Mouse (Mus musculus) heart, embryonic 16.5 days (tissue): ENCODE measurements at regions not wholly inside any gene's neighbourhood (a gene's known extent, or its start where the extent isn't known, plus 50 kb on each side); places are given as distances from the start of the nearest gene placed in this dataset.

Source experiments
- ATAC-seq: fragments of 200-750 bp; cut with Nextera tagmentation; replicated peaks from 2 replicates; pipeline ENCODE4 v1.8.0; 2017; ENCODE audit warnings: moderate number of reproducible peaks; ENCODE audit not compliant: insufficient read depth, low FRiP score; ENCODE audit errors: extremely low read depth
- H3K27ac ChIP-seq: fragments of 300-500 bp; sonication (generic); 2 replicates; pipeline ENCODE4 v1.5.1; 2014; ENCODE audit warnings: mild to moderate bottlenecking, low read length, control low read depth, moderate library complexity
- H3K27me3 ChIP-seq: fragments of 300-500 bp; sonication (generic); 2 replicates; pipeline ENCODE4 v1.6.1; 2014; ENCODE audit warnings: low read length, mixed read lengths; ENCODE audit not compliant: control insufficient read depth, insufficient read depth
- H3K36me3 ChIP-seq: fragments of 300-500 bp; sonication (generic); 2 replicates; pipeline ENCODE4 v1.6.1; 2014; ENCODE audit not compliant: control insufficient read depth, insufficient read depth
- H3K4me1 ChIP-seq: fragments of 300-500 bp; sonication (generic); 2 replicates; pipeline ENCODE4 v1.6.1; 2014; ENCODE audit warnings: low read length, mixed read lengths; ENCODE audit not compliant: control insufficient read depth, insufficient read depth
- H3K4me2 ChIP-seq: fragments of 300-500 bp; sonication (generic); 2 replicates; pipeline ENCODE4 v1.6.1; 2014; ENCODE audit warnings: low read depth, mild to moderate bottlenecking, control low read depth, low read length
- H3K4me3 ChIP-seq: fragments of 300-500 bp; sonication (generic); 2 replicates; pipeline ENCODE4 v1.5.1; 2014; ENCODE audit warnings: mild to moderate bottlenecking, control low read depth, low read length
- H3K9ac ChIP-seq: fragments of 300-500 bp; sonication (generic); 2 replicates; pipeline ENCODE4 v1.6.1; 2014; ENCODE audit warnings: low read length, control low read depth
- H3K9me3 ChIP-seq: fragments of 300-500 bp; sonication (generic); replicated peaks from 2 replicates; pipeline ENCODE4 v1.6.1; 2016; ENCODE audit warnings: low read length; ENCODE audit not compliant: control insufficient read depth
- WGBS: fragments of 180-500 bp; shearing (Covaris S2); extraction: QIAGEN DNeasy Blood & Tissue Kit; methylation state at CpG from one replicate; pipeline ENCODE4 v1.1.7; 2014; 5-methylcytosine and 5-hydroxymethylcytosine counted together

DNA sequence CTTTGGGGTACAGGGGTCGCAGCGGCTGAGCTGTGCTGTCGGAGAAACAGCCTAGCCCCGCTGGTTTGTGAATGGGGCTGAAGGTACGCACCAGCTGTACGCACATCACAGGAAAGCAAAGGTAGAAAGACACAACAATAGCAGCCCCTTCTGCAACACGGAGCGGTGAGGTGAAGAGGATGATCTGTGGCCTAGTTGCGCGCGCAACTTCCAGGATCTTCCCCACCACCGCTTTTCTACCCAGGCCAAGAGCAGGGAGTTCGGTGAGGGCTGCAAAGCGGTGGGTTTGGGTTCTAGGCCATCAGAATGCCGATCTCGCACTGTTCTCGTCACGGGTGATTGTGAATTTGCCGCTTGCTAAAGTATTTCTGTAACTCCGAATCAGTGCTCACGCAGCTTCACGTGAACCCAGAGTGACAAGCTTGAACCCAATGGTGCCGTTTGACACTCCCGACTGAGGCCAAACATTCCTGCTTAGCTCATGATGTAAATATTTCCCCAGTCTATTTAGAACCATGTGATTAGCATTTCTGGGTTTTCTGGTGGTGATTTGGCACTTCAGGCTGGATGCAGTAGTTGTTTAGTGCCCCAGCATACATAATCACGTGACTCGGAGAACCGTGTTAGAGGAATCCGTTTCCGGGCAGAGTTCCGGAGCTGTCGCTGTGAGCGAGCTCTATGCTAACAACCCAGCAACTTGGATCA, 54.7 kb downstream of the Cryaa start:
- no peak overlapping the region for H3K9ac ChIP-seq
- H3K36me3 ChIP-seq, result no peaks in the 10 kb centered on the region
- ATAC-seq, result no peak
- peaks cover 26% of the 10 kb centered on the region for H3K4me1 ChIP-seq
- H3K4me3 ChIP-seq, result no peak overlapping the region
- no peaks in the 10 kb centered on the region for H3K9me3 ChIP-seq
- WGBS, result 88% methylated on average over 32 of the region's 32 CpGs
- H3K27me3 ChIP-seq, result no peaks in the 10 kb centered on the region
- H3K27ac ChIP-seq, result no peak overlapping the region; the same call in 1 of the 2 replicates
- no peak overlapping the region for H3K4me2 ChIP-seq

DNA sequence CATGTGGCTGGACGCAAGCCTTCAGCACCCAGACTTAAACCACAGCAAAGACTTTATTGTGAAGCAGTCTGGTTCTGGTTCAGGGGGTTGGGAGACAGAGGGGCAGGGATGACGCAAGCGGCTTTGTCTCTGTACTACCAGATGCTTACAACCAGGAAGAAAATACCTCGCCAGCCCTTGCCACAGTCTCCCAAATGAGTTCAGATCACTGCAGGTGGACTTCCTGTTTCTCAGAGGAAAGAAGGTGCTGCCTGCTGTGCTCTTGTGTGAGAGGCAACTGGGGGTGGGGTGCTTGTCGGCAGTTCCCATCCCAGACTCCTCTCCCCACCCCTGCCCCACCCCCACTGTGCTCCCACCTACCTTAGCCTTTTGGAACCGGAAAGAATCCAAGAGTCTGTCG, 56.9 kb downstream of the Cryaa start:
- no peaks in the 10 kb centered on the region for H3K9me3 ChIP-seq
- no peaks in the 10 kb centered on the region for H3K27me3 ChIP-seq
- ATAC-seq, result no peak
- 56% methylated on average over 7 of the region's 7 CpGs for WGBS
- no peak overlapping the region for H3K4me3 ChIP-seq
- H3K27ac ChIP-seq, result no peak overlapping the region
- no peak overlapping the region for H3K9ac ChIP-seq
- no peaks in the 10 kb centered on the region for H3K36me3 ChIP-seq
- H3K4me2 ChIP-seq, result no peak overlapping the region
- H3K4me1 ChIP-seq, result peaks cover 17% of the 10 kb centered on the region

DNA sequence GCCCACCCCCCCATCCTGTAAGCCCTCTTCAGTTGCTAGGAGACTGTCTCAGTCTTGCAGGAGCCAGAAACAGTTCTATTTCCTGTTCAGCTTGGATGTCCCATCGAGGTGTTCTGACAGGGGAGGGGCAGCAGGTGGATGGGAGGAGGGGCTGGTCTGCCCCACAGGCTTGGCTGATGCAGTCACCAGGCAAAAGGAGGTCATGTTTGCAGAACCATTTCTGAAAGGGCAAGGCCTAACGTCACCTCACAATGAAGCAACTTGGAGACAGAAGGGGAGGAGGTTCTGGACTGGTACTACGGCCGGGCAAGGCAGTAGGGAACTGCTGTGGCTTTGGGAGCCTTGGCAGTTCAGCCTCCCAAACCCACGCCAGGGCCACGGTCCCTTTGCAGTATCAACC, 59.1 kb downstream of the Cryaa start:
- WGBS, result 78% methylated on average over 6 of the region's 6 CpGs
- no peaks in the 10 kb centered on the region for H3K9me3 ChIP-seq
- H3K36me3 ChIP-seq, result no peaks in the 10 kb centered on the region
- peaks cover 6% of the 10 kb centered on the region; the same call in 1 of the 2 replicates for H3K4me1 ChIP-seq
- H3K4me2 ChIP-seq, result no peak overlapping the region
- H3K9ac ChIP-seq, result no peak overlapping the region
- H3K27ac ChIP-seq, result no peak overlapping the region
- H3K4me3 ChIP-seq, result no peak overlapping the region
- no peak for ATAC-seq
- no peaks in the 10 kb centered on the region for H3K27me3 ChIP-seq

DNA sequence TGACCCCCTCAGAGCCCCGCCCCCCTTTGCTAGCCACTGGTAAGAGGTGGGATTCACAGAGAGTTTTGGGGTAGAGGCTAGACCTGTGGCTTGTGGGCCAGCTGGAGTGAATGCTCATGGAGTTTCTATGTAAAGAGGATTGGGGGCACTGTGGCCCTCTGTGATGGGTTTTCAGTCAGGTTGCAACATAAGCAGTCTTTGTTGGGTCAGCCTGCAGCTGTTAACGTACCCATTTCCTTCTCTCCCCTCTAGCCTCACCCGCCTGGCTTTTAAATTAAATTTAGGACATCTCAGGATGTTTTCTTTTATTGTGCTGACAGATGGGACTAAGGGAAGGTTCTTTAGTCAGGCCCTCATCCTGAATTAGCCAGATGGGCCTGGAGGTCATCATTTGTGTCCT, 60.6 kb downstream of the Cryaa start:
- no peaks in the 10 kb centered on the region for H3K36me3 ChIP-seq
- no peak overlapping the region for H3K4me3 ChIP-seq
- no peak overlapping the region for H3K27ac ChIP-seq
- WGBS, result 83% methylated on average over 3 of the region's 3 CpGs
- ATAC-seq, result no peak
- H3K9ac ChIP-seq, result no peak overlapping the region
- H3K9me3 ChIP-seq, result no peaks in the 10 kb centered on the region
- H3K4me2 ChIP-seq, result no peak overlapping the region
- peaks cover 6% of the 10 kb centered on the region; the same call in 1 of the 2 replicates for H3K4me1 ChIP-seq
- no peaks in the 10 kb centered on the region for H3K27me3 ChIP-seq

DNA sequence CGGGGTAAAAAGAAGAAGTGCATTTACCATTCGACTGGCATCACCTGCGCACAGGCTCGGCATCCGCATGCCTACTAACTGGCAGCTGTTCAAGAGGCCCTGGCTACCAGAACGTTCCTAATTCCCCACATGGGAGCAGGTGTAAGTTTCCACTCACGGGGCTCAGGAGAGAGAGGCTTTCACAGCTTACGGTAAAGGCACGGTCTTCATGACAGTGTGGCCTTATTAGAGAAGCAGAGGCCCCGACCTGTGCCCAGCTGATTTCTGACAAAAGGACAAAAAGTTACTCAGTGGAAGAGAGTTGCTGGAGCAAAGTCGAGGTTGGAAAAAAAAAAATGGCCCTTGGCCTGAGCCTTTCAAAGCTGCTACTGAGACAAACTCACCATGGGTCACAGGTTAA, 62.0 kb downstream of the Cryaa start:
- H3K27ac ChIP-seq, result no peak overlapping the region
- H3K4me2 ChIP-seq, result no peak overlapping the region
- no peak for ATAC-seq
- 48% methylated on average over 11 of the region's 11 CpGs for WGBS
- H3K4me3 ChIP-seq, result no peak overlapping the region
- no peaks in the 10 kb centered on the region for H3K36me3 ChIP-seq
- no peaks in the 10 kb centered on the region for H3K9me3 ChIP-seq
- H3K4me1 ChIP-seq, result peaks cover 6% of the 10 kb centered on the region; the same call in 1 of the 2 replicates
- no peak overlapping the region for H3K9ac ChIP-seq
- H3K27me3 ChIP-seq, result no peaks in the 10 kb centered on the region

DNA sequence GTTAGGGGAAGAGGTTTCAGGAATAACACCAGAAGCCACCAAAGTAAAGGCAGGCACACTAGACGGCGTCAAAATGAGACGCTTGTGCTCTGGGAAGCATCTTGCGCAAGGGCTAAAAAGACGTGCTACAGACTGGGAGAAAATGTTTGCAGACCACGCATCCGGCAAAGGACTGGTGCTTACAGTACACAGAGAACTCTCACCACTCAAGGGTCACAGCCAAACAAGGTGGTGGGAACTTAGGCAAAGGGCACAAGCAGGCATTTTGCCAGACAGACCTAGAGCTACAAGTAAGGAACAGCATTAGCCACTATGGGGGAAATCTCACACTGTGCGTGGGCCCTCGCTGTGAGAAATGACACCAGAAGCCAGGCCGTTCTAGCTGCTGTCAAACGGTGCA, 62.5 kb downstream of the Cryaa start:
- Histone ChIP-seq H3K27me3 (no peaks in the 10 kb centered on the region), H3K4me3 (no peak overlapping the region), H3K27ac (no peak overlapping the region), H3K9ac (no peak overlapping the region), H3K4me1 (peaks cover 6% of the 10 kb centered on the region; the same call in 1 of the 2 replicates), H3K36me3 (no peaks in the 10 kb centered on the region), H3K4me2 (no peak overlapping the region), H3K9me3 (no peaks in the 10 kb centered on the region)
- ATAC-seq, result no peak
- 65% methylated on average over 11 of the region's 11 CpGs for WGBS

DNA sequence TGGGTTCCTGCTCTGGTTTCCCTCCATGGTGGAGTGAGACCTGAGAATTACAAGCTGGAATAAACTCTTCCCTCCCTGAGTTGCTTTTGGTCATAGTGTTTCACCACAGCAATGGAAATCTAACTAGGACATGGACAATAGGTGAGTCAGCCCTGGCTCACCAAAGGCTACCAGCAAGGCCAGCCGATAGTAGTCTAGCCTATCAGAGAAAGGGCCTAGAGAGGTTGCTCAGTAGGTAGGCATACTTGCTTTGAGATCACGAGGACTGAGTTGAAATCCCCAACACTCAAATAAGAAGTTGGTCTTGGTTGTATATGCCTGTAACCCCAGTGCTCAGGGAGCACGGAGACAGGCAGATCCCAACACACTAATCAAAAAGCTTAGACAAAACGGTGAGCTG, 66.0 kb downstream of the Cryaa start:
- Histone ChIP-seq H3K4me3 (no peak overlapping the region), H3K27ac (no peak overlapping the region), H3K36me3 (no peaks in the 10 kb centered on the region), H3K4me1 (peaks cover 36% of the 10 kb centered on the region), H3K9me3 (no peaks in the 10 kb centered on the region), H3K4me2 (no peak overlapping the region), H3K9ac (no peak overlapping the region), H3K27me3 (no peaks in the 10 kb centered on the region)
- 94% methylated on average over 4 of the region's 4 CpGs for WGBS
- ATAC-seq, result no peak

DNA sequence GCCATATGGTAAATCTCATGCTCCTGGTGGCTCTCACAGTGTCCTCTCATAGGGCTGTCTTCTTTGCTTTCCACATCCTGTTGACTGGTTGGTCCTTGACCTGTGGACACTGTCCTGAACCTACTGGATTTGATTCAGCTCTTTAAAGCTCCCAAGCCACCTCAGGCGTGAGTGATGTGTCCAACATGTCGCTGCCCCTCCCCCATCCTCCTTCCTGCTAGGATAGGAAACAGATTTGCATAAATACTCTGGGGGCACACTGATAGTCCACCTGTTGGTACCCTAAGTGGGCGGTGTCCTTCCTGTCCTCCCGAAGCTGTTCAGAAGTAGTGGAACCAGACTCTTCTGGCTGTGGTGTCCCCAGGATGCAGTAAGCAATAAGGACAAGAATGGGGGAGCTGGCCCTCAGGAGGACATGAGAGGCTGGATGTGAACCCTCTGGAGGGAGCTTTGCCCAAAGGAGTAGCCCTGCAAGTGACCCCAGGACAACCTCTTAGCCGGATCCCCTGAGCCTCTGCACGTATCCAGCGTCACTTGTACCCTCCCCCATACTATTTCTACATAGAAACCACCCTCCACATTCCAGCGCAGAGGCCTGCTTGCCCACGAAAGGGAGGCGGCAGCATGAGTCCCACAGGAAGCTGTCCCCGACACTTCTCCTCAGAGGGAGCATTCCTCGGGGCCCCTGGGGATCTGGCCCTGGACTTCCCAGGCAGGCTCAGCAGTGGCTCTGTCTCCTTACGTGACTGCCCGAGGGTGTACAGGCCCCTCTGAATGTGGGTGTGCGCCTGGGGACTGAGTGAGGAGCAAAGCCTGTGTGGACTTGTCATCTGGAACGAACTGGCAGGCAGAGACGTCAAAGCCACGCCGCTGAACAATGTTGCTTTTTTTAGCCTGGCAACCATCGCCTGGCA, 68.8 kb downstream of the Cryaa start:
- Histone ChIP-seq H3K9me3 (no peaks in the 10 kb centered on the region), H3K36me3 (no peaks in the 10 kb centered on the region), H3K4me1 (peaks cover 30% of the 10 kb centered on the region), H3K27me3 (no peaks in the 10 kb centered on the region), H3K4me3 (no peak overlapping the region; the same call in 1 of the 2 replicates), H3K4me2 (peak overlapping the region; percentile 43), H3K9ac (peak overlapping the region; percentile 65), H3K27ac (peak overlapping the region; percentile 98)
- 11% methylated on average over 20 of the region's 20 CpGs for WGBS
- ATAC-seq, result peak; percentile 92

DNA sequence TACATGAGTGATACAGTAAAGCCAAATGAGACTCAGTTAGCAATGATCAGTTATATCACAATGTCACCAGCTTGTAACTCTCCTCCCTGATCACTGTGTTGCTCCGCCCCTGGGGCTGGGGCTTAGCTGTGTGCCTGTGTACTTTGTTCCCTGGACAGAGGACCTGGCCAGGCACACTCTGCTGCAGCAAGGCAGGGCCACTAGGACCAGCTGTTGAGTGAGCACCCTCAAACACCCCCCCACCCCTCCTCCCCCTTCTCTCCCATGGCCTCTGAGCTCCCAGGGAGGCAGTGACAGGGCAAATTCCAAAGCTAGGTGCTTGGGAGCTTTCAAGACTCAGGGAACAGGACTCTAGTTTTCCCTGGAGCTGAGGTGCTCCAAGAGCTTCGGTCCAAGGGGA, 70.0 kb downstream of the Cryaa start:
- H3K4me2 ChIP-seq, result no peak overlapping the region
- H3K4me3 ChIP-seq, result no peak overlapping the region
- peaks cover 30% of the 10 kb centered on the region for H3K4me1 ChIP-seq
- H3K9ac ChIP-seq, result peak overlapping the region; percentile 65
- peak overlapping the region; percentile 98 for H3K27ac ChIP-seq
- no peaks in the 10 kb centered on the region for H3K9me3 ChIP-seq
- no peaks in the 10 kb centered on the region for H3K27me3 ChIP-seq
- no peaks in the 10 kb centered on the region for H3K36me3 ChIP-seq
- ATAC-seq, result no peak; the same call in 1 of the 2 replicates
- 69% methylated on average over 2 of the region's 2 CpGs for WGBS
